Mouse (Mus musculus) MEL (cell line): ENCODE data around the gene Samd7. TPM values are rescaled to one million over a fixed set of nuclear protein-coding genes. Genes with fewer than 3 reads are reported as not detected.

ENCODE experiments used
- DNase-seq: peaks from one replicate; pipeline ENCODE4 v3.0.0; 2011; ENCODE audit warnings: low read depth, low spot score
- H3K27ac ChIP-seq: 2 replicates; pipeline ENCODE4 v1.5.1; 2012; ENCODE audit warnings: low read depth, mild to moderate bottlenecking, control low read depth, low read length, moderate library complexity; ENCODE audit not compliant: control insufficient read depth
- H3K27me3 ChIP-seq, 2 experiments: fragments of 150-350 bp in 1 of 2; sonication (generic) in 1 of 2; 2 replicates each; pipeline ENCODE4 v1.6.1; 2012; ENCODE audit warnings: low read length in 2 of 2, mild to moderate bottlenecking in 2 of 2, improper control_type of control experiment in 1 of 2, moderate library complexity in 1 of 2; ENCODE audit not compliant: insufficient read depth in 2 of 2, control insufficient read depth in 1 of 2
- H3K36me3 ChIP-seq, 2 experiments: 2 replicates each; pipeline ENCODE4 v1.6.1; 2012 to 2014; ENCODE audit warnings: low read length in 2 of 2, improper control_type of control experiment in 1 of 2, inconsistent platforms in 1 of 2, mild to moderate bottlenecking in 1 of 2; ENCODE audit not compliant: insufficient read depth in 2 of 2, control insufficient read depth in 1 of 2
- H3K4me1 ChIP-seq, 2 experiments: fragments of 150-350 bp in 1 of 2; sonication (generic) in 1 of 2; 2 replicates each; pipeline ENCODE4 v1.6.1; 2012; ENCODE audit warnings: low read length in 2 of 2, improper control_type of control experiment in 1 of 2, mild to moderate bottlenecking in 1 of 2; ENCODE audit not compliant: insufficient read depth in 2 of 2, control insufficient read depth in 1 of 2
- H3K4me3 ChIP-seq, 2 experiments: fragments of 150-350 bp in 1 of 2; sonication (generic) in 1 of 2; 2 replicates each; pipeline ENCODE4 v1.5.1; 2012; ENCODE audit warnings: low read depth in 2 of 2, low read length in 2 of 2, mild to moderate bottlenecking in 2 of 2, moderate library complexity in 2 of 2, control low read depth in 1 of 2, improper control_type of control experiment in 1 of 2; ENCODE audit not compliant: control insufficient read depth in 1 of 2, insufficient read depth in 1 of 2
- H3K79me2 ChIP-seq: 2 replicates; pipeline ENCODE4 v1.6.1; 2012; ENCODE audit warnings: mild to moderate bottlenecking, low read length, moderate library complexity; ENCODE audit not compliant: control insufficient read depth, poor library complexity, insufficient read depth
- H3K9ac ChIP-seq: 2 replicates; pipeline ENCODE4 v1.6.1; 2012; ENCODE audit warnings: low read depth, mild to moderate bottlenecking, control low read depth, low read length, moderate library complexity; ENCODE audit not compliant: control insufficient read depth, poor library complexity, severe bottlenecking
- H3K9me3 ChIP-seq: fragments of 150-350 bp; sonication (generic); replicated peaks from 2 replicates; pipeline ENCODE4 v1.6.1; 2012; ENCODE audit warnings: mild to moderate bottlenecking, low read length, improper control_type of control experiment, moderate library complexity; ENCODE audit not compliant: insufficient read depth
- CHD2 ChIP-seq: IDR thresholded peaks from 2 replicates; pipeline ENCODE4 v1.6.1; 2011; ENCODE audit warnings: low read length, improper control_type of control experiment
- E2F4 ChIP-seq: IDR thresholded peaks from 2 replicates; pipeline ENCODE4 v1.6.1; 2011; ENCODE audit warnings: low read depth, low read length, improper control_type of control experiment, borderline replicate concordance
- EP300 ChIP-seq, 2 experiments: IDR thresholded peaks; 2 replicates each; pipeline ENCODE4 v1.6.1; 2011; ENCODE audit warnings: improper control_type of control experiment in 2 of 2, low read length in 2 of 2, low read depth in 1 of 2, mild to moderate bottlenecking in 1 of 2
- ETS1 ChIP-seq: IDR thresholded peaks from 2 replicates; pipeline ENCODE4 v1.6.1; 2012; ENCODE audit warnings: low read depth, mild to moderate bottlenecking, inconsistent platforms, low read length, improper control_type of control experiment, moderate library complexity
- GABPA ChIP-seq: IDR thresholded peaks from 2 replicates; pipeline ENCODE4 v1.6.1; 2012; ENCODE audit warnings: low read depth, mild to moderate bottlenecking, inconsistent platforms, low read length, improper control_type of control experiment, moderate library complexity
- GATA1 ChIP-seq: IDR thresholded peaks from 2 replicates; pipeline ENCODE4 v1.6.1; 2011; ENCODE audit warnings: low read depth, low read length, improper control_type of control experiment
- HCFC1 ChIP-seq: IDR thresholded peaks from 2 replicates; pipeline ENCODE4 v1.6.1; 2012; ENCODE audit warnings: low read depth, mild to moderate bottlenecking, inconsistent platforms, low read length, improper control_type of control experiment, moderate library complexity
- JUND ChIP-seq: IDR thresholded peaks from 2 replicates; pipeline ENCODE4 v1.6.1; 2011; ENCODE audit warnings: low read depth, mild to moderate bottlenecking, improper control_type of control experiment, low read length
- KAT2A ChIP-seq: conservative IDR thresholded peaks from 2 replicates; pipeline ENCODE4 v1.6.1; 2012; ENCODE audit warnings: low read depth, low read length, improper control_type of control experiment, inconsistent platforms
- MAFK ChIP-seq: IDR thresholded peaks from 2 replicates; pipeline ENCODE4 v1.6.1; 2011; ENCODE audit warnings: low read depth, mild to moderate bottlenecking, low read length, improper control_type of control experiment, borderline replicate concordance
- MAX ChIP-seq: IDR thresholded peaks from 2 replicates; pipeline ENCODE4 v1.6.1; 2011; ENCODE audit warnings: low read length, improper control_type of control experiment
- MAZ ChIP-seq: IDR thresholded peaks from 2 replicates; pipeline ENCODE4 v1.6.1; 2012; ENCODE audit warnings: low read depth, mild to moderate bottlenecking, inconsistent platforms, low read length, improper control_type of control experiment
- MEF2A ChIP-seq: IDR thresholded peaks from 2 replicates; pipeline ENCODE4 v1.6.1; 2014; ENCODE audit warnings: low read depth, mild to moderate bottlenecking, inconsistent platforms, low read length, improper control_type of control experiment; ENCODE audit not compliant: poor library complexity, insufficient replicate concordance, severe bottlenecking; ENCODE audit errors: extremely low read depth
- MXI1 ChIP-seq: IDR thresholded peaks from 2 replicates; pipeline ENCODE4 v1.6.1; 2011; ENCODE audit warnings: mild to moderate bottlenecking, low read depth, low read length, improper control_type of control experiment
- MYC ChIP-seq: IDR thresholded peaks from 2 replicates; pipeline ENCODE4 v1.6.1; 2011; ENCODE audit warnings: low read depth, mild to moderate bottlenecking, low read length, improper control_type of control experiment, moderate library complexity
- NRF1 ChIP-seq: IDR thresholded peaks from 2 replicates; pipeline ENCODE4 v1.6.1; 2014; ENCODE audit warnings: low read depth, mild to moderate bottlenecking, inconsistent platforms, low read length, improper control_type of control experiment, moderate library complexity; ENCODE audit not compliant: poor library complexity, insufficient read depth, severe bottlenecking
- POLR2A ChIP-seq, 2 experiments: IDR thresholded peaks; 2 replicates each; pipeline ENCODE4 v1.6.1; 2011 to 2012; ENCODE audit warnings: low read length in 2 of 2, mild to moderate bottlenecking in 2 of 2, control low read depth in 1 of 2, improper control_type of control experiment in 1 of 2, low read depth in 1 of 2, moderate library complexity in 1 of 2; ENCODE audit not compliant: control insufficient read depth in 1 of 2, insufficient read depth in 1 of 2, poor library complexity in 1 of 2
- POLR2AphosphoS2 ChIP-seq: IDR thresholded peaks from 2 replicates; pipeline ENCODE4 v1.6.1; 2011; ENCODE audit warnings: low read length, improper control_type of control experiment
- POLR2AphosphoS5 ChIP-seq: IDR thresholded peaks from 2 replicates; pipeline ENCODE4 v1.6.1; 2012; ENCODE audit warnings: low read depth, borderline replicate concordance, mild to moderate bottlenecking, inconsistent platforms, low read length, moderate library complexity, mixed read lengths
- SIN3A ChIP-seq: IDR thresholded peaks from 2 replicates; pipeline ENCODE4 v1.6.1; 2012; ENCODE audit warnings: low read length, improper control_type of control experiment, inconsistent platforms
- TAL1 ChIP-seq: IDR thresholded peaks from 2 replicates; pipeline ENCODE4 v1.6.1; 2012; ENCODE audit warnings: mild to moderate bottlenecking, inconsistent platforms, low read length, moderate library complexity, mixed read lengths
- TBP ChIP-seq: IDR thresholded peaks from 2 replicates; pipeline ENCODE4 v1.8.0; 2011; ENCODE audit warnings: low read depth, low read length, improper control_type of control experiment
- TCF12 ChIP-seq: IDR thresholded peaks from 2 replicates; pipeline ENCODE4 v1.6.1; 2014; ENCODE audit warnings: low read depth, mild to moderate bottlenecking, inconsistent platforms, low read length, improper control_type of control experiment, moderate library complexity
- ZC3H11A ChIP-seq: IDR thresholded peaks from 2 replicates; pipeline ENCODE4 v1.6.1; 2012; ENCODE audit warnings: low read depth, mild to moderate bottlenecking, inconsistent platforms, low read length, improper control_type of control experiment
- ZKSCAN1 ChIP-seq: IDR thresholded peaks from 2 replicates; pipeline ENCODE4 v1.6.1; 2012; ENCODE audit warnings: low read depth, mild to moderate bottlenecking, inconsistent platforms, low read length, improper control_type of control experiment, moderate library complexity
- ZMIZ1 ChIP-seq: IDR thresholded peaks from 2 replicates; pipeline ENCODE4 v1.6.1; 2012; ENCODE audit warnings: low read depth, mild to moderate bottlenecking, inconsistent platforms, low read length, improper control_type of control experiment, moderate library complexity
- polyA plus RNA-seq, 2 experiments: library from polyadenylated mRNA; stranded (reverse) in 1 of 2; unstranded in 1 of 2; fragments of >175 nt in 1 of 2; fragments of >200 nt in 1 of 2; gene quantifications; 2 replicates each; pipeline versions ENCODE4 v1.2.1 to v1.2.4; 2012; ENCODE audit warnings: low replicate concordance in 2 of 2, low read depth in 1 of 2; ENCODE audit not compliant: insufficient read length in 2 of 2, insufficient read depth in 1 of 2, missing spikeins in 1 of 2
- total RNA-seq: library from RNA; depleted of rRNA; stranded (reverse); fragments of 300-350 nt; gene quantifications from 2 replicates; pipeline ENCODE4 v1.2.3, GENCODE M21; 2012

The Samd7 gene
- total and polyA plus RNA-seq, 3 experiments = not detected

DNA sequence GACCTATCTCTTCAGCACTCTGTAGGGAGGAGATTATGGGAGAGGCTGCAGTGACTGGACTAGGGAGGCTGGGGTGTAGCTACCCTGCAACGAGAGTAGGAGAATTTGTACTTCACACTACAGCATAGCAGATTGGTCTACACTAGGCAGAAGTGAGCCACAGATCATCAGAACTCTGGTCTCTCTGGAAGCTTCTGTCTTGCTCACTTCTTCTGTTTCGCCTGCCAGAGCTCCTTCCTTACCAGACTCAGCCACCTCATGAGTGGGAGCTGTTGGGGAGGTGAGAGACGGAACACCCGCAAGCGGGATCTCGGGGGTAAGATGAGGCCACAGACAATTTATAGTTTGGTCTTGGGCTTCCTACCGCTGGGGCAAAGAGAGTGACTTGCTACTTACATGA is 3.2 kb upstream of the Samd7 start:
- Histone ChIP-seq H3K9ac (no peak overlapping the region), H3K27me3 (no peaks in the 10 kb centered on the region), H3K36me3 (no peaks in the 10 kb centered on the region), H3K4me3 (no peak overlapping the region), H3K27ac (no peak overlapping the region), H3K4me1 (no peaks in the 10 kb centered on the region), H3K79me2 (no peaks in the 10 kb centered on the region), H3K9me3 (no peaks in the 10 kb centered on the region)
- DNase-seq = no peak
- no peak for TF ChIP-seq ETS1
- no peak for TF ChIP-seq MYC
- TF ChIP-seq MXI1 = no peak
- TF ChIP-seq MAZ = no peak
- TF ChIP-seq ZKSCAN1 = no peak
- no peak for TF ChIP-seq ZC3H11A
- TF ChIP-seq ZMIZ1 = no peak

DNA sequence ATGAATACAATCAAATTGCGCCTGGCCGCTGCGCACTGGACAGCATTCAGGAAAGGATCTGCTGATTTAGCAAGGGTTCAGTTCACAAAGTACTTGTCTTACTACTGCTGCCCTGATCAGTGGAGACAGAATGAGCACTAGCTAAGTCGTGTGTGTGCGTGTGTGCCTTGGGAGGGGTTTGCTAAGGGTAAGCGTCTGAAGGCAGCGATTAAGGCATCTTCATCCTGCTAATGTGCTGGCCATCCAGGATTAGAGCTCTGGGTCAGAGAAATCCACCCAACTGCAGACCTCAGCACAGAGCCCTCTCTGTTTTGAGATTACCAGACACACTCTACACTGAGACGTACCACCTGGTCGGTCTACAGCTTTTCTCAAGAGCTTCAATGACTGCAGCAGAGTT is 2.2 kb downstream of the Samd7 start:
- H3K36me3 ChIP-seq = peaks cover 0 to 3% of the 10 kb centered on the region in 2 experiments; a peak in 1 of 4 replicates
- no peaks in the 10 kb centered on the region for H3K79me2 ChIP-seq
- no peak overlapping the region for H3K4me3 ChIP-seq
- DNase-seq = no peak
- peaks cover 0 to 3% of the 10 kb centered on the region in 2 experiments; a peak in 2 of 4 replicates for H3K4me1 ChIP-seq
- no peak overlapping the region for H3K9ac ChIP-seq
- no peaks in the 10 kb centered on the region for H3K27me3 ChIP-seq
- TF ChIP-seq HCFC1 = no peak
- no peak for TF ChIP-seq TCF12
- TF ChIP-seq MXI1 = no peak
- no peak for TF ChIP-seq POLR2A (IDR thresholded peaks at IDR 0.05; ENCODE audit: control insufficient read depth in 1 of 2, insufficient read depth in 1 of 2, low read depth in 1 of 2, low read length in 2 of 2, poor library complexity in 1 of 2)
- TF ChIP-seq CHD2 = no peak
- no peak overlapping the region for H3K27ac ChIP-seq
- H3K9me3 ChIP-seq = no peaks in the 10 kb centered on the region

DNA sequence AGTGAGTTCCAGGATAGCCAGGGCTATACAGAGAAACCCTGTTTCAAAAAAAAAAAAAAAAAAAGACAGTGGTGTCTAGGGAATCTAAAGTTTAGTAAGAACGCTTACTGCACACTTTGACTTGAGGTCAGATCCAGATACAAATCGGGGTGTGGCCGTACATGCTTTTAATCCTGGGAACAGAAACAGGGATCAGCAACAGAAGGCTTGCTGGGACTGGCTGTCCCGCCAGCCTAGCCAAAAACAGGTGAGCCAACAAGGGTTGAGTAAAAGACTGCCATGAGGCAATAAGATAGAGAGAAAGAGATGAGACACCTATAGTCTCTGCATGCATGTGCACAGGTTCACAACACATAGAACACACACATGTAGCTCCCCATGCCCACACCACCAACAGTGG is 8.6 kb downstream of the Samd7 start:
- no peak overlapping the region for H3K4me3 ChIP-seq
- no peaks in the 10 kb centered on the region for H3K79me2 ChIP-seq
- no peak overlapping the region for H3K27ac ChIP-seq
- TF ChIP-seq ETS1 (no peak), NRF1 (no peak), POLR2A (IDR thresholded peaks at IDR 0.05; ENCODE audit: control insufficient read depth in 1 of 2, insufficient read depth in 1 of 2, low read depth in 1 of 2, low read length in 2 of 2, poor library complexity in 1 of 2) (no peak), E2F4 (no peak), POLR2AphosphoS5 (no peak), KAT2A (no peak), MYC (no peak), TAL1 (no peak), MEF2A (no peak), EP300 (IDR thresholded peaks at IDR 0.05; ENCODE audit: low read depth in 1 of 2, low read length in 2 of 2) (no peak), TCF12 (no peak), MAFK (no peak), JUND (no peak), TBP (no peak), ZC3H11A (no peak), GATA1 (no peak), MAX (no peak), POLR2AphosphoS2 (no peak), GABPA (no peak), SIN3A (no peak)
- peaks cover 0 to 2% of the 10 kb centered on the region in 2 experiments; a peak in 2 of 4 replicates for H3K27me3 ChIP-seq
- no peaks in the 10 kb centered on the region for H3K36me3 ChIP-seq
- no peaks in the 10 kb centered on the region for H3K9me3 ChIP-seq
- no peaks in the 10 kb centered on the region for H3K4me1 ChIP-seq
- no peak for DNase-seq
- no peak overlapping the region for H3K9ac ChIP-seq
